Mouse (Mus musculus): ENCODE measurements around the gene Gm20431. TPM values are rescaled to one million over a fixed set of nuclear protein-coding genes. Genes with fewer than 3 reads are reported as not detected.

Gm20431 gene
- polyA plus RNA-seq, 1 experiment from 2014 or later: 8.8 TPM

DNA sequence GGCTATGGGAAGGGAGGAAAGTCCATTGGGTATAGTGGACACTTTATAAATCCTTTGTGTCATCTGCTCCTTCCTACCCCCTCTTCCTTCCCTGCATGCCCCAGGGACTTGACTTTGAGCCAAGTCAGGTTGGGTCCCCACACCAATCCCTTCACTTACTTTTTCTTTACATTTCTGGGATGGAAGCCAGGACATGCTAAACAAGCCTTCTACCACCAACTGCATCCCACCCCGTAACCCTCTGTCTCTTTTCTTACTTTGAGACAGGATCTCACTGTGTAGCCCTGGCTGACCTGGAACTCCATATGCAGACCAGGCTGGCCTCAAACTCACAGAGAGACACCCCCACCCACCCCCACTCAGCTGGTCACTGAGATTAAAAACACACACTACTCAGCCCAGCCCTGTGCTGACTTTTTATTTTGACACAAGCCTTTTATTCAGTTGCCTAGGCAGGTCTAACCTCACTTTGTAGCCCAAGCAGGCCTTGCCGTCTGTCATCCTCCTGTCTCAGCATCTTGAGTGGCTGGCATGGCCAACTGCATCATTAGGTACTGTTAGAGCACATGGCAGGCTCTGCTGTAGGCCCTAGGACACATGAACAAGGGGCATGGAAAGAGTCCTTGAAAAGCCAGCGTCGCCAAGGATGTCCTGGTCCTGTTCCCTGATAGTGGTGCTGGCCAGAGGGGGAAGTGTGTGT, 67.6 kb downstream of the Gm20431 start:
- H3K4me1 ChIP-seq (replicated peaks; ENCODE audit: control insufficient read depth, insufficient read depth, low read length): no peaks in the 10 kb centered on the region
- no peak overlapping the region for H3K4me2 ChIP-seq (replicated peaks; ENCODE audit: low read depth)
- H3K9ac ChIP-seq (ENCODE audit: low read depth, low read length): no peak overlapping the region
- TF ChIP-seq CTCF (IDR thresholded peaks at IDR 0.05; ENCODE audit: low read depth): no peak
- no peak for ATAC-seq
- H3K27ac ChIP-seq (ENCODE audit: low read depth, low read length): peak overlapping the region; percentile 46
- H3K9me3 ChIP-seq (ENCODE audit: control insufficient read depth): no peaks in the 10 kb centered on the region
- no peaks in the 10 kb centered on the region for H3K36me3 ChIP-seq (ENCODE audit: control insufficient read depth, insufficient read depth)
- H3K4me3 ChIP-seq (ENCODE audit: low read depth, low read length): no peak overlapping the region
- peaks cover 3% of the 10 kb centered on the region; the same call in 1 of the 2 replicates for H3K27me3 ChIP-seq (replicated peaks; ENCODE audit: control insufficient read depth, insufficient read depth, low read length)
- WGBS: 74% methylated on average over 4 of the region's 4 CpGs

DNA sequence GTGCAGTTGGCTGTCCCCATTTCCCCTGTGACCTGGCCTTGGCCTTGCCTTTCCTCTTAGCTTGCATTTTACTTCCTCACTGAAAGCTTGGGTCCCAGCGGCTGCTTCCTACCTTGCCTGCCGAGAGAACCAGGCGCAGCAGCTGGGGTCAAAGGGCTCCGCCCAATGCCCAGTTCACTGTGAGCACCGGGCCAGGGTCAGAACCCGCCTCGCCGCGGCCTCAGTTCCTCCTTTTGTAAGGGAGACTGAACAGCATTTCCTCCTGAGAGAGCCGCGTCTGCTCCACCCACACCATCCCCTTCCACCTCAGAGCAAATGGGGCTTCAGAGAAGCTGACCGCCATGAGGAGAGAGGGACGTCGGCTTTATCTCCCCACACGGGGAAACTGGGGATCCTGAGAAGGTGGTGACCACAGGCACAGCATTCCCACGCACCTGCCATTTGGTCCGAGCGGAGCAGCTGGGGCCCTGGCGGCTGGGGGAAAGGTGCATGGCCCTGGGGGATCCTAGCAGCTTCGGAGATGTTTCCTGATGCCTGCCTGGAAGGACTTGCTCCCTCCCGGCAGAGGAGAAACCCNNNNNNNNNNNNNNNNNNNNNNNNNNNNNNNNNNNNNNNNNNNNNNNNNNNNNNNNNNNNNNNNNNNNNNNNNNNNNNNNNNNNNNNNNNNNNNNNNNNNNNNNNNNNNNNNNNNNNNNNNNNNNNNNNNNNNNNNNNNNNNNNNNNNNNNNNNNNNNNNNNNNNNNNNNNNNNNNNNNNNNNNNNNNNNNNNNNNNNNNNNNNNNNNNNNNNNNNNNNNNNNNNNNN, 72.3 kb downstream of the Gm20431 start:
- Histone ChIP-seq H3K4me2 (replicated peaks; ENCODE audit: low read depth) (peak overlapping the region; percentile 54), H3K27me3 (replicated peaks; ENCODE audit: control insufficient read depth, insufficient read depth, low read length) (no peaks in the 10 kb centered on the region), H3K36me3 (ENCODE audit: control insufficient read depth, insufficient read depth) (no peaks in the 10 kb centered on the region), H3K4me3 (ENCODE audit: low read depth, low read length) (peak overlapping the region; percentile 21), H3K9ac (ENCODE audit: low read depth, low read length) (0 out of 2 replicates have a peak overlapping the region, but pooled peaks have one; percentile 11), H3K9me3 (ENCODE audit: control insufficient read depth) (no peaks in the 10 kb centered on the region), H3K4me1 (replicated peaks; ENCODE audit: control insufficient read depth, insufficient read depth, low read length) (no peaks in the 10 kb centered on the region), H3K27ac (ENCODE audit: low read depth, low read length) (peak overlapping the region; percentile 50)
- 30% methylated on average over 21 of the region's 21 CpGs for WGBS
- ATAC-seq: peak; percentile 42; the same call in 1 of the 2 replicates
- peak; percentile 12 for TF ChIP-seq CTCF (IDR thresholded peaks at IDR 0.05; ENCODE audit: low read depth)

DNA sequence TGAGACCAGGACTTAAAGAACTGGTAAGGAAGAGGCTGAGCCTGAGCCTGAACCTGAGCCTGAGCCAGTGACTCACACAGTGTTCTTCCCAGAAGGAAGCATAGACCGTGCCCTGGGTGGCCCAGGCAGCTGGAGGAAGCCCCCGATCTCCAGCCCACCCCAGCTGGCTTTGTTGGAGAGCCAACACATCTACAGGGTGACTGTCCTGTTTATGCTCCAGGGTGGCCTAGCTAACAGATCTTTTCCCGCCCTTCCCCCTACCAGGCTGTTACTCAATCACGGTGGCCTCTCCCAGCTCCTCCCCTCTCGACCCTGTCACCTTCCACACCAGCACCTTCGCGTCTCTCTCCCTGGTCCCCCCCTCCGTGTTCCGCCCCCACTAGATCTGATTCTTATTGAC, 74.3 kb downstream of the Gm20431 start:
- ATAC-seq: no peak
- no peak overlapping the region for H3K4me3 ChIP-seq (ENCODE audit: low read depth, low read length)
- WGBS: 23% methylated on average over 9 of the region's 9 CpGs

DNA sequence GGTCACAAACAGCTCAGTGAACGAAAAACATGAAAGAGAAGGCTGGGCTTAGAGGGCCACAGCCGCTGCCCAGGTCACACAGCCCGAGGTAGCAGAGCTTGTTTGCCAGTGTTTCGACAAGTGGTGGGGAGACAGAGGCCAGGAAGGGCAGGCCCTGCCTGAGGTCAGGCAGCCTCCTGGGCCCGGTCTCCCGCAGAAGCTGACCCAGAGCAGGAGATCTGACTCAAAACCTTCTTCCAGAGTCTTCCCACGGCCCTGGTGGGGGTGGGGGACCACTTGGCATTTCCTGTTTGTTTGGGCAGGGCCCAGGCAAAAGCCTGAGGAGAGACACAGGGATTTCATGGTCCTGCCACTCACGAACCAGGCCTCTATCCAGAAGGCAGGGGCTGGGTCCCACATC, 75.3 kb downstream of the Gm20431 start:
- no peak for ATAC-seq
- no peaks in the 10 kb centered on the region for H3K4me1 ChIP-seq (replicated peaks; ENCODE audit: control insufficient read depth, insufficient read depth, low read length)
- no peaks in the 10 kb centered on the region for H3K9me3 ChIP-seq (ENCODE audit: control insufficient read depth)

More for the DNA sequence above, 74.3 kb downstream of the Gm20431 start:
- TF ChIP-seq CTCF (IDR thresholded peaks at IDR 0.05; ENCODE audit: low read depth): no peak
- no peaks in the 10 kb centered on the region for H3K9me3 ChIP-seq (ENCODE audit: control insufficient read depth)
- H3K36me3 ChIP-seq (ENCODE audit: control insufficient read depth, insufficient read depth): no peaks in the 10 kb centered on the region
- no peak overlapping the region for H3K9ac ChIP-seq (ENCODE audit: low read depth, low read length)
- H3K4me2 ChIP-seq (replicated peaks; ENCODE audit: low read depth): no peak overlapping the region
- H3K27me3 ChIP-seq (replicated peaks; ENCODE audit: control insufficient read depth, insufficient read depth, low read length): no peaks in the 10 kb centered on the region
- peak overlapping the region; percentile 64 for H3K27ac ChIP-seq (ENCODE audit: low read depth, low read length)
- no peaks in the 10 kb centered on the region for H3K4me1 ChIP-seq (replicated peaks; ENCODE audit: control insufficient read depth, insufficient read depth, low read length)

DNA sequence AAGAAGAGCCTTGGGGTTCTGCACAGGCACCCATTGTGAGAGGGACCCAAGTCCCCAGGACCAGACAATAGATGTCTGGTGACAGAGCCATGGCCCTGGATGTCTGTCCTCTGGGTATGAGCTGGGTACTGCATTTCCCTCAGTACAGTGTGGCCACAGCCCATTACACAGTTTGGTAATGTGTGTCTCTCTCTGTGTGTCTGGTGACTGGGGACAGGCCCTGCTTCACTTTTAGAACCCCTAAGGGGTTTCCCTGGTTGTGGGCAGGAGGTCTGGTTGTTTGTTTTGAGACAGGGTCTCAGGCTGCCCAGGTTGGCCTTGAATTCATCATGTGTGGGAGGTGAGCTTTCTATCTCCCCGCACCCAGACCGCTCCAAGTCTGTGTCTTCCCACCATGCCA, 76.0 kb downstream of the Gm20431 start:
- no peak overlapping the region for H3K27ac ChIP-seq (ENCODE audit: low read depth, low read length)
- no peaks in the 10 kb centered on the region for H3K4me1 ChIP-seq (replicated peaks; ENCODE audit: control insufficient read depth, insufficient read depth, low read length)
- no peak for TF ChIP-seq CTCF (IDR thresholded peaks at IDR 0.05; ENCODE audit: low read depth)
- H3K9ac ChIP-seq (ENCODE audit: low read depth, low read length): no peak overlapping the region
- no peaks in the 10 kb centered on the region for H3K27me3 ChIP-seq (replicated peaks; ENCODE audit: control insufficient read depth, insufficient read depth, low read length)
- no peaks in the 10 kb centered on the region for H3K9me3 ChIP-seq (ENCODE audit: control insufficient read depth)
- H3K36me3 ChIP-seq (ENCODE audit: control insufficient read depth, insufficient read depth): no peaks in the 10 kb centered on the region
- no peak for ATAC-seq
- H3K4me3 ChIP-seq (ENCODE audit: low read depth, low read length): no peak overlapping the region
- WGBS: 87% methylated on average over 2 of the region's 2 CpGs
- H3K4me2 ChIP-seq (replicated peaks; ENCODE audit: low read depth): no peak overlapping the region

More for the DNA sequence above, 75.3 kb downstream of the Gm20431 start:
- H3K27me3 ChIP-seq (replicated peaks; ENCODE audit: control insufficient read depth, insufficient read depth, low read length): no peaks in the 10 kb centered on the region
- no peak for TF ChIP-seq CTCF (IDR thresholded peaks at IDR 0.05; ENCODE audit: low read depth)
- no peaks in the 10 kb centered on the region for H3K36me3 ChIP-seq (ENCODE audit: control insufficient read depth, insufficient read depth)
- H3K4me2 ChIP-seq (replicated peaks; ENCODE audit: low read depth): no peak overlapping the region
- H3K27ac ChIP-seq (ENCODE audit: low read depth, low read length): peak overlapping the region; percentile 30; the same call in 1 of the 2 replicates
- 46% methylated on average over 8 of the region's 8 CpGs for WGBS
- no peak overlapping the region for H3K4me3 ChIP-seq (ENCODE audit: low read depth, low read length)
- H3K9ac ChIP-seq (ENCODE audit: low read depth, low read length): no peak overlapping the region

DNA sequence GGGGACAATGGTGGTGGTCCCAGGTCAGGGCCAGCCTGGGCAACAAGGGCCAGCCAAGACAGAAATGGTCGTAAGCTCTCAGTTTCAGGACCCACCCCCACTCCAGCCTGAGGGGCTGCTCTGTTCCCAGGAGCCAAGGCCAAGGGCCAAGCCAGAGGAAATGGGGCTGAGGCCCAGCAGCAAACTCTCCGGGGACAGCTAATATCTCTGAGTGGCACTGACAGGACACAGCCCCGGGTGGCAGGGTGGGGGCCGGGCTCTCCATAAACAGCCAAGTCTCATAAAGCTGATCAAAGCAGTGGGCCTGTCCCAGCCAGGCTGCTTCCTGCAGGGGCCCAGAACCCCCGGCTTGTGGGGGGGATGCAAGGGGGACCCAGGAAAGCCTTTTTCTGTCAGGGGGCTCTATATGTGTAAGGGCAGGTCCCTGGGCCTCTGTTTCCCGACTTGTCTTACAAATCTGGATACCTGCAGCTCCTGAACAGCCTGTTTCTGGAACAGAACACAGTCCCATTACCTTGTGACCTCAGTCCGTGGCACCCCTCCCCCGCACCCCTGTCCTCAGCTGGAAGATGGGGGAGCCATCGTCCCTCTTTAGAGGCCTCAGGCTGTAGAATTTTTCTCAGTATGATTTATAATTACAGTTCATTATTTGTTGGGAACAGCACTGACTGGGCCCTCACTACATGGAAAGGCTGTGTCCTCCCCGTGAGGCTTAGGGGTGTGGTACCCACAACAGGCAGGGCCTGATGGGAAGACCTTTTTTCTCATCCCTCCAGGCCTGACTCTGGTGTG, 77.9 kb downstream of the Gm20431 start:
- TF ChIP-seq CTCF (IDR thresholded peaks at IDR 0.05; ENCODE audit: low read depth): no peak
- Histone ChIP-seq H3K4me3 (ENCODE audit: low read depth, low read length) (no peak overlapping the region), H3K4me1 (replicated peaks; ENCODE audit: control insufficient read depth, insufficient read depth, low read length) (no peaks in the 10 kb centered on the region), H3K27ac (ENCODE audit: low read depth, low read length) (no peak overlapping the region), H3K27me3 (replicated peaks; ENCODE audit: control insufficient read depth, insufficient read depth, low read length) (no peaks in the 10 kb centered on the region), H3K9ac (ENCODE audit: low read depth, low read length) (no peak overlapping the region), H3K4me2 (replicated peaks; ENCODE audit: low read depth) (no peak overlapping the region), H3K9me3 (ENCODE audit: control insufficient read depth) (no peaks in the 10 kb centered on the region), H3K36me3 (ENCODE audit: control insufficient read depth, insufficient read depth) (no peaks in the 10 kb centered on the region)
- no peak for ATAC-seq
- WGBS: 29% methylated on average over 10 of the region's 10 CpGs
